In the genomic region with DNA sequence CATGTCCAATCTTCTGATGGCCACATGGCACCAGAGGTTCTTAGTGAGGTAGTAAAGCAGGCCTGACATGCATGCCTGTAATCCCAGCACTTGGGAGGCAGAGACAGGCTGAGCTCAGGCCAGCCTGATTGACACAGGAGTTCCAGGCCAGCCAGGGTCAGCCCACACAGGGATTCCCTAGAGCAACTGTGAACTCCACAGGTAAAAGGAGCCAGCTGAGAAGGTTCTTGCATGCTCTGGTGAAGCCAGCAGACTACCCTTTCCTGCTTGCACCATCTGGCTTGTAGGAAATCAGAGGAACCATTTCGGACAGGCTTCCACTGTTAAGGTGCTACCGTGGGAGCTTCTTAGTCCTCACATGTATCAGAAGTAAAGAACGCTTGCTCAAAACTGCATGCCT, we compare ENCODE assay signal across 21 mouse cellular contexts. TPM values are rescaled to one million over a fixed set of nuclear protein-coding genes. Genes with fewer than 3 reads are reported as not detected.
DNase-seq lines count a peak whose midpoint lies in the region; ATAC-seq and TF ChIP-seq lines count a peak whose summit lies in the region.
"Had no signal": no experiment of that assay in that cellular context is flagged by ENCODE, and none has a peak within 500 bp of the region (broad histone marks: within the 10 kb centered on the region; RNA-seq: fewer than 3 reads in every experiment).

No protein-coding gene starts in this region.

- 95% methylated on average over 3 of the region's 3 CpGs for WGBS in liver, embryonic 11.5 days
- 86% methylated on average over 3 of the region's 3 CpGs for WGBS in liver, embryonic 15.5 days (ENCODE audit: insufficient replicate concordance)

- no peak overlapping the region for H3K4me3 ChIP-seq in liver, embryonic 11.5 days (ENCODE audit: low read depth, low read length)
- no peak overlapping the region for H3K4me3 ChIP-seq in MEL (ENCODE audit: control insufficient read depth in 1 of 2, insufficient read depth in 1 of 2, low read depth in 2 of 2, low read length in 2 of 2)
- H3K4me3 ChIP-seq in brown adipose tissue, adult 24 weeks (ENCODE audit: insufficient read depth, low read depth, low read length) = peak overlapping the region; percentile 55
- no peak overlapping the region for H3K4me3 ChIP-seq in liver, embryonic 15.5 days (replicated peaks)
- H3K4me3 ChIP-seq: embryonic facial prominence, embryonic 13.5 days; forebrain, embryonic 10.5 days; gastrocnemius, adult 2 months; heart, embryonic 13.5 days; hindbrain, embryonic 12.5 days had no signal

- H3K27me3 ChIP-seq in liver, embryonic 11.5 days (replicated peaks; ENCODE audit: control insufficient read depth, insufficient read depth, low read length) = no peaks in the 10 kb centered on the region
- no peaks in the 10 kb centered on the region for H3K27me3 ChIP-seq in MEL (ENCODE audit: control insufficient read depth in 1 of 2, insufficient read depth in 2 of 2, low read length in 2 of 2)
- no peaks in the 10 kb centered on the region for H3K27me3 ChIP-seq in liver, embryonic 15.5 days
- H3K27me3 ChIP-seq: embryonic facial prominence, embryonic 13.5 days; heart, embryonic 13.5 days; hindbrain, embryonic 12.5 days had no signal

- no peaks in the 10 kb centered on the region for H3K9me3 ChIP-seq in liver, embryonic 11.5 days (ENCODE audit: control insufficient read depth, low read length)
- H3K9me3 ChIP-seq in MEL (replicated peaks; ENCODE audit: insufficient read depth, low read length) = no peaks in the 10 kb centered on the region
- no peaks in the 10 kb centered on the region for H3K9me3 ChIP-seq in liver, embryonic 15.5 days (replicated peaks)
- H3K9me3 ChIP-seq: embryonic facial prominence, embryonic 13.5 days; forebrain, embryonic 10.5 days; heart, embryonic 13.5 days; hindbrain, embryonic 12.5 days had no signal

- H3K36me3 ChIP-seq in liver, embryonic 11.5 days (ENCODE audit: control insufficient read depth, insufficient read depth, low read length) = no peaks in the 10 kb centered on the region
- H3K36me3 ChIP-seq in MEL (ENCODE audit: control insufficient read depth in 1 of 2, insufficient read depth in 2 of 2, low read length in 2 of 2) = peaks cover 0 to 64% of the 10 kb centered on the region in 2 experiments; a peak in 2 of 4 replicates
- H3K36me3 ChIP-seq in liver, embryonic 15.5 days (replicated peaks) = peaks cover 17% of the 10 kb centered on the region
- H3K36me3 ChIP-seq: embryonic facial prominence, embryonic 13.5 days; heart, embryonic 13.5 days had no signal

- DNase-seq in liver, embryonic 11.5 days (ENCODE audit: low spot score) = no peak
- DNase-seq in liver (no peak), MEL (ENCODE audit: low read depth, low spot score) (no peak)
- no peak for DNase-seq in natural killer cell, adult 2 months (ENCODE audit: low spot score in 2 of 2)
- DNase-seq in cerebellum, postnatal 36 days = no peak
- DNase-seq in neural tube, embryonic 10.5 days (ENCODE audit: extremely low spot score, low spot score) = no peak
- DNase-seq: adrenal gland, postnatal 25 days; cerebellum, adult 11-12 months; cerebellum, adult 9-10 months; cerebellum, postnatal 25 days; gastrocnemius, adult 2 months; gastrocnemius, postnatal 25 days; heart, postnatal 36 days had no signal

- TF ChIP-seq EP300 in MEL (IDR thresholded peaks at IDR 0.05; ENCODE audit: low read depth in 1 of 2, low read length in 2 of 2) = no peak

- H3K27ac ChIP-seq in liver, embryonic 11.5 days (ENCODE audit: low read depth, low read length) = peak overlapping the region; percentile 35; the same call in 1 of the 2 replicates
- H3K27ac ChIP-seq in MEL (ENCODE audit: control insufficient read depth, low read depth, low read length) = peak overlapping the region; percentile 36
- H3K27ac ChIP-seq in brown adipose tissue, adult 24 weeks (replicated peaks; ENCODE audit: low read depth, low read length) = peak overlapping the region; percentile 90
- peak overlapping the region; percentile 98 for H3K27ac ChIP-seq in liver, embryonic 15.5 days (replicated peaks)
- H3K27ac ChIP-seq: embryonic facial prominence, embryonic 13.5 days; forebrain, embryonic 10.5 days; gastrocnemius, adult 2 months; hindbrain, embryonic 12.5 days had no signal

- H3K9ac ChIP-seq in liver, embryonic 11.5 days (ENCODE audit: low read depth, low read length) = no peak overlapping the region
- no peak overlapping the region for H3K9ac ChIP-seq in MEL (ENCODE audit: control insufficient read depth, low read depth, low read length, poor library complexity, severe bottlenecking)
- peak overlapping the region; percentile 55 for H3K9ac ChIP-seq in liver, embryonic 15.5 days
- H3K9ac ChIP-seq: embryonic facial prominence, embryonic 13.5 days; heart, embryonic 13.5 days; hindbrain, embryonic 12.5 days had no signal

- peak overlapping the region; percentile 13 for H3K4me2 ChIP-seq in liver, embryonic 11.5 days
- peak overlapping the region; percentile 84 for H3K4me2 ChIP-seq in liver, embryonic 15.5 days
- H3K4me2 ChIP-seq: embryonic facial prominence, embryonic 13.5 days; heart, embryonic 13.5 days; hindbrain, embryonic 12.5 days had no signal

- no peak for TF ChIP-seq CTCF in MEL (IDR thresholded peaks at IDR 0.05 in 2 of 3, conservative IDR thresholded peaks at IDR 0.05 in 1 of 3; ENCODE audit: control insufficient read depth in 1 of 3, insufficient read depth in 1 of 3, low read depth in 2 of 3, low read length in 3 of 3, poor library complexity in 1 of 3, severe bottlenecking in 1 of 3)

- ATAC-seq in liver, embryonic 11.5 days (replicated peaks; ENCODE audit: low FRiP score) = no peak
- ATAC-seq in liver, embryonic 15.5 days (ENCODE audit: insufficient read depth) = no peak
- ATAC-seq: forebrain, embryonic 14.5 days; hindbrain, embryonic 16.5 days had no signal

- peaks cover 64% of the 10 kb centered on the region for H3K4me1 ChIP-seq in liver, embryonic 11.5 days (replicated peaks; ENCODE audit: control insufficient read depth, insufficient read depth, low read length)
- H3K4me1 ChIP-seq in MEL (ENCODE audit: control insufficient read depth in 1 of 2, insufficient read depth in 2 of 2, low read length in 2 of 2) = peaks cover 30 to 48% of the 10 kb centered on the region in 2 experiments
- peaks cover 3% of the 10 kb centered on the region; the same call in 1 of the 2 replicates for H3K4me1 ChIP-seq in brown adipose tissue, adult 24 weeks (ENCODE audit: control insufficient read depth, insufficient read depth, insufficient read length, low read length)
- peaks cover 78% of the 10 kb centered on the region for H3K4me1 ChIP-seq in liver, embryonic 15.5 days (replicated peaks)

- peaks cover 35% of the 10 kb centered on the region for H3K79me2 ChIP-seq in MEL (ENCODE audit: control insufficient read depth, insufficient read depth, low read length, poor library complexity)

- TF ChIP-seq RAD21 in MEL (IDR thresholded peaks at IDR 0.05; ENCODE audit: low read depth, low read length) = no peak

- TF ChIP-seq POLR2A in MEL (IDR thresholded peaks at IDR 0.05; ENCODE audit: control insufficient read depth in 1 of 2, insufficient read depth in 1 of 2, low read depth in 1 of 2, low read length in 2 of 2, poor library complexity in 1 of 2) = no peak

TF ChIP-seq in MEL, 35 proteins besides CTCF, POLR2A, EP300 and RAD21:
- TF ChIP-seq CHD2 (IDR thresholded peaks at IDR 0.05; ENCODE audit: low read length) = no peak
- TF ChIP-seq MYC (IDR thresholded peaks at IDR 0.05; ENCODE audit: low read depth, low read length) = no peak
- TF ChIP-seq MAZ (IDR thresholded peaks at IDR 0.05; ENCODE audit: low read depth, low read length) = no peak
TF ChIP-seq in MEL: peak in this region for 0.

RNA-seq across cellular contexts. Expression of gene Prkar2b, which starts 5.3 kb away (rescaled TPM):
- polyA plus RNA-seq in liver, embryonic 11.5 days (2014; fragmentation: Nextera tagmentation; extraction: Ambion mirVana) = 103 and 123 TPM in 2 replicates
- total RNA-seq in MEL (2012; rRNA removed) = 15.2 and 15.7 TPM in 2 replicates
- polyA plus RNA-seq in MEL (2012; ENCODE audit: insufficient read depth in 1 of 2, insufficient read length in 2 of 2, low read depth in 1 of 2, low replicate concordance in 2 of 2, missing spikeins in 1 of 2) = 100 to 1,000 TPM in 1 of 2 experiments, 10 to 100 TPM in 1; 34.1 to 154 TPM
- 809 and 945 TPM in 2 replicates for polyA plus RNA-seq in brown adipose tissue, adult 24 weeks (2012; ENCODE audit: insufficient read depth, insufficient read length, missing spikeins)
- 66.8 and 70.4 TPM in 2 replicates for polyA plus RNA-seq in liver, embryonic 15.5 days (2015; fragmentation: Nextera tagmentation; extraction: Ambion mirVana)

Comparison
In these comparisons a context has a peak if more than half of its experiments do, and no peak if none do; other contexts are left out.
1. H3K27ac ChIP-seq: peak in every context shown above with its lines; median percentile 98 in liver, embryonic 15.5 days; 90 in brown adipose tissue, adult 24 weeks; 36 in MEL; 35 in liver, embryonic 11.5 days.